Mouse (Mus musculus): Measurements from ENCODE around the gene Ros1.

Gene Ros1

GRCm38 (mm10) chr10:52194957-52195852, at the start of gene Ros1:
Ros1 (minus strand) TSS chr10:52195244.
- no peak for DNase-seq

- DNase-seq = no peak
These were observed 47.8 kb upstream of the Ros1 start for GRCm38 (mm10) chr10:52242680-52243323.

DNA sequence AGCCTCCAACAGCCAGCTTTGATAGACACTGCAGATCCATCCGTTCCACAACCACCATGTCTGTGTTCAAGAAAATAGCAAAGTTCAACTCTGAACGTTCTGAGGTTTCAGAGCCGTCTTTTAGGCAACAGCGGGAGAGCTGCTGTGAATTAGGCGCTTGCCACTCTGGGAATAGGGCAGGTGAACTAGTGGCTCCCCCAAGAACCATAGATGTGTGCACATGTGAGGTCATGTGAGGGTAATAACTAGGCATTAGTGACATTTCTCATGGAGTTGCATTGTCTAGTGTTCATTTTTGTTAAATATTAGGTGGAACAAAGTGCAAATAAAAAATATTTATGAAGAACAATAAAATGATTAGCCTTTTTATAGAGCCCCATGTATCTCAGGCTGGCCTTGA, 47.0 kb upstream of the Ros1 start:
- DNase-seq = no peak

GRCm38 (mm10) chr10:52235461-52235860, 40.4 kb upstream of the Ros1 start:
- DNase-seq = no peak

GRCm38 (mm10) chr10:52234654-52234981, 39.6 kb upstream of the Ros1 start:
- DNase-seq = no peak

- peak; percentile 64 for DNase-seq
These were observed 39.1 kb upstream of the Ros1 start for GRCm38 (mm10) chr10:52233969-52234653.

DNA sequence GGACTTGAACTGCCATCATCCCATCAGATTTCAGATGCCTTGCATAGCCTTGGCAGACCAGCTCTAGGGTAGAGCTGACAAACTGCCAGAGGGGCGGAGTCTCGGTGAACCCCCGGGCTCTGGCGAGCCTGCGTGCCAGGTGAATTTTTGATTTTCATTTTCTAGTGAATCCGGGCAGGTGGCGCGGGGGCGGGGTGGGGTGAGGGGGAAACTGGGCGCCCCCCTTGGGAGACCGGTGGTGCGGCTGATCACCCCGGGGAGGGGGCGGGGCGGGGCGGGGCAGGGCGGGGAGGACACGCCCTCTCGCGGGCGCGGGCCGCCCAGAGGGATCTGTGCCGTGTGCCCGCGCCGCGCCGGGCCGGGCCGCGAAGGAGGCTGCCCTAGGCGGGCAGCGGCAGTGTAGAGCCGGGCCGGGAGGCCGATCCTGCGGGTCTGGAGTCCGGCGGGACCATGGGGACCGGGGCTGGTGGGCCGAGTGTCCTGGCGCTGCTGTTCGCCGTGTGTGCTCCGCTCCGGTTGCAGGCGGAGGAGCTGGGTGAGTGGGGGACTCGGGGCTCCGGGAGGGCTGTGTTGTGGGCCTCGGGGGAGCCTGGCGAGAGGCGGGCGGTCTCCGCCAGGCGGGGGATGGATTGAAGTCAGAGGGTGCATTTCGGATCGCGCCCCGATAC, 38.4 kb upstream of the Ros1 start, which contains the start of gene Dcbld1:
Gene Dcbld1, plus strand, starts transcription at position 319 of the 668 bp plus-strand sequence.
- DNase-seq = peak; percentile 88

GRCm38 (mm10) chr10:52232196-52233176, 37.4 kb upstream of the Ros1 start:
- peak; percentile 78 for DNase-seq

DNA sequence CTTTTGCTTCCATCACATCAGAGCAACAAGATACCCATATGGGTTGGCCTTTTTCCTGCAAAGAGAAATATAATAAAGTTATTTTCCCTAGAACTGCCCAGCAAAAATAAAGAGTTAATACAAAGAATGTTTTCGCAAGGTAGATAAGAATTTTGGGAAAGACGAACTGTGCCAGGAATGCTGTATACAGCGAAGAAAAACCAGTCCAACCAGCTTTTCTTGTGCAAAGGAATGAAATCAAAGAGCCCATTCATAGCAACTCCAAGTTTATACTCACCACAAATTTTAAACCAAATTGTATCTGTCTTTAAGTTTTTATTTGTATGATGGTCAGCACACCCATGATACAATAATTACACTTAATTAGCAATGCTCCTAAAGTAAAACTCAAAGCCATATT, 24.6 kb upstream of the Ros1 start:
- DNase-seq = peak; percentile 20

DNA sequence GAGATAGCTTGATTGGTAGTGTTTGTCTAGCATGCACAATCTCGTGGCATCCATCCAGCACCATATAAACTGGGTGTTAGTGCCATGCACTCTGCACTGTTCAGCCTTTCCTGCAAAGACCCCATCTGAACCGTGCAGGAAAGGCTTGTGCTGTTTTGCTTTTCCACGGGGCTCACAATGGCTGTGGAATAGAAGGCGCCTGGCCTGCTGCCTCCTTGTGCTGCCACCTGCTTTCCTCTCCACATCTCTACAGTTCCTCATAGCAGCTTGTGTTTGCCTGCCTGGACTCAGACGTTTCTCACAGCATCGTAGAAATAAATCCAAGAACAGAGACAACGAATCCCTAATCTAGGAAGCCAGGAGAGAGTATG, 22.5 kb upstream of the Ros1 start:
- peak; percentile 15 for DNase-seq

- DNase-seq = peak; percentile 80
These were observed 21.9 kb upstream of the Ros1 start for GRCm38 (mm10) chr10:52216797-52217563.

- no peak for DNase-seq
These were observed 20.3 kb upstream of the Ros1 start for GRCm38 (mm10) chr10:52215267-52215818.

DNA sequence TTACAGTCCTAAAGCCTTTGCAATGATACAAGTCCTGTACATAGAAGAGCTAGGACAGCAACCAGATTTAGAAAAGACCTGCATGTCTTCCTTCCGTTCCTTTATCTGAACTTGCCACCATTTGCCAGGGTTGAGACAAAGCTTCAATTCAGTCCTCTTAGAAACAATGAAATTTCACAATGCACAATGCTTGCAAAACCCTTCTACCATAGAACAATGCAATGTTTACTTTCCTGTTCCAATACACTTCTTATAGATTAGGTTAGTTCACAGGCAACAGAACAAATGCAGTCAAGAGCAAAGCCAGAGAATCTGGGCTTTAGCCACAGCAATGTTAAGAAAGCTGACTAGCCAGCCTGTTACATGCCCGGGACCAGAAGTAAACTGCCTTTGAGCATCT, 9.0 kb upstream of the Ros1 start:
- no peak for DNase-seq

DNA sequence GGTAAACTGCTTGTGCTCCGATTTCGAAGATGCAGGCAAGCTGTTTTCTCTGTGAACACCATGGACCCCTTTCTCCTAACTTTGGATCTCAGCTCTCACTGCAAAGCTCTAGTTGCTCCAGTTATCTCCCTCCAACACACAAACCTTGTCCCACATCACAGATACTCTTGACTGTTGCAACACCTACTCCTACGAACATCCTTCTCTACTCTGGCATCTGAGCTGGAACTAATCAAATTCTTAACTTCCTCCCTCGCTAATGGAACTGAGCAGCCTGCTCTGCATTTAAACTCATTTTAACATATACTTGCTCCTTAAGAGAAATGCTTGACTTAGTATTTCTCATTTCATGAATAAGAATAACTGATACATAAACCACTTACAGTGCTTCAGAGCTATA, 9.1 kb downstream of the Ros1 start:
- no peak for DNase-seq

DNA sequence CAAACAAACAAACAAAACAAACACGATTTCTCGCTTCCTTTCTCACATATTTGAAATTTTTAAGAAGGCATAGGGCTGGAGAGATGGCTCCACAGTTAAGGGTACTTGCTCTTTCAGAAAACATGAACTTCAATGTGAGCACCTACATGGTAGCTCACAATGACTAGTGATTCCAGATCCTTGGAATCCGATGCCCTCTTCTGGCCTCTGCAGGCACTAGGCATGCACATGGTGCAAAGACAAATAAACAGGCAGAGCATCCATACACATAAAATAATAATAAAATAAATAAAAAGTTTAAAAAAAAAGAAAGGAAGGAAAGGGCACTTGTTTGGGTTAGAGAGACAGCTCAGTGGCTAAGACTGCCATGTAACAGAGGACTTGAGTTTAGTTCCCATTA, 12.2 kb downstream of the Ros1 start:
- DNase-seq = no peak

GRCm38 (mm10) chr10:52174376-52174775, 20.7 kb downstream of the Ros1 start:
- DNase-seq = no peak

GRCm38 (mm10) chr10:52170489-52170888, 24.6 kb downstream of the Ros1 start:
- no peak for DNase-seq

GRCm38 (mm10) chr10:52169841-52170240, 25.2 kb downstream of the Ros1 start:
- peak; percentile 37 for DNase-seq

- no peak for DNase-seq
These were observed 29.7 kb downstream of the Ros1 start for GRCm38 (mm10) chr10:52165376-52165775.

- DNase-seq = no peak
These were observed 34.4 kb downstream of the Ros1 start for GRCm38 (mm10) chr10:52160604-52161003.

- DNase-seq = no peak
These were observed 35.3 kb downstream of the Ros1 start for GRCm38 (mm10) chr10:52159704-52160103.
